Mouse (Mus musculus): ENCODE results near the gene Acat1. TPM values are rescaled to one million over a fixed set of nuclear protein-coding genes. Genes with fewer than 3 reads are reported as not detected.

Acat1 gene
- total and polyA plus RNA-seq, 3 experiments, result 43.6 to 124 (median 76.7) TPM

GRCm38 (mm10) chr9:53607192-53607591 is 3.0 kb downstream of the Acat1 start:
- no peaks in the 10 kb centered on the region for H3K9me3 ChIP-seq (replicated peaks)
- H3K4me3 ChIP-seq (ENCODE audit: low read depth, low read length), result no peak overlapping the region
- DNase-seq (ENCODE audit: low spot score), result no peak
- no peaks in the 10 kb centered on the region for H3K27me3 ChIP-seq (ENCODE audit: insufficient read depth, low read length)
- H3K4me1 ChIP-seq (ENCODE audit: insufficient read depth, low read depth, low read length), result peaks cover 29% of the 10 kb centered on the region
- TF ChIP-seq TAL1 (conservative IDR thresholded peaks at IDR 0.05; ENCODE audit: low read depth, low read length), result no peak
- no peak for TF ChIP-seq POLR2AphosphoS5 (IDR thresholded peaks at IDR 0.05; ENCODE audit: insufficient replicate concordance, low read depth, low read length)
- no peak for TF ChIP-seq GATA2 (IDR thresholded peaks at IDR 0.05; ENCODE audit: borderline replicate concordance, low read depth, low read length)
- TF ChIP-seq GATA1 (IDR thresholded peaks at IDR 0.05; ENCODE audit: borderline replicate concordance, low read length), result no peak
- no peak for TF ChIP-seq CTCF (IDR thresholded peaks at IDR 0.05; ENCODE audit: low read depth, low read length)
- H3K36me3 ChIP-seq (replicated peaks), result peaks cover 36% of the 10 kb centered on the region
- no peak for ATAC-seq (ENCODE audit: extremely low read depth, insufficient number of reproducible peaks, low FRiP score, poor library complexity, severe bottlenecking)

GRCm38 (mm10) chr9:53604954-53605353 is 5.2 kb downstream of the Acat1 start:
- DNase-seq (ENCODE audit: low spot score) (no peak), ATAC-seq (ENCODE audit: extremely low read depth, insufficient number of reproducible peaks, low FRiP score, poor library complexity, severe bottlenecking) (no peak)
- Histone ChIP-seq H3K27me3 (ENCODE audit: insufficient read depth, low read length) (no peaks in the 10 kb centered on the region), H3K4me1 (ENCODE audit: insufficient read depth, low read depth, low read length) (peaks cover 24% of the 10 kb centered on the region), H3K36me3 (replicated peaks) (peaks cover 43% of the 10 kb centered on the region), H3K4me3 (ENCODE audit: low read depth, low read length) (no peak overlapping the region; the same call in 1 of the 2 replicates), H3K9me3 (replicated peaks) (no peaks in the 10 kb centered on the region)
- no peak for TF ChIP-seq TAL1 (conservative IDR thresholded peaks at IDR 0.05; ENCODE audit: low read depth, low read length)
- TF ChIP-seq CTCF (IDR thresholded peaks at IDR 0.05; ENCODE audit: low read depth, low read length), result no peak
- TF ChIP-seq GATA1 (IDR thresholded peaks at IDR 0.05; ENCODE audit: borderline replicate concordance, low read length), result no peak
- no peak for TF ChIP-seq POLR2AphosphoS5 (IDR thresholded peaks at IDR 0.05; ENCODE audit: insufficient replicate concordance, low read depth, low read length)

GRCm38 (mm10) chr9:53603849-53604248 is 6.3 kb downstream of the Acat1 start:
- Histone ChIP-seq H3K27me3 (ENCODE audit: insufficient read depth, low read length) (no peaks in the 10 kb centered on the region), H3K4me1 (ENCODE audit: insufficient read depth, low read depth, low read length) (peaks cover 20% of the 10 kb centered on the region), H3K9me3 (replicated peaks) (no peaks in the 10 kb centered on the region), H3K4me3 (ENCODE audit: low read depth, low read length) (no peak overlapping the region), H3K36me3 (replicated peaks) (peaks cover 49% of the 10 kb centered on the region)
- DNase-seq (ENCODE audit: low spot score) (no peak), ATAC-seq (ENCODE audit: extremely low read depth, insufficient number of reproducible peaks, low FRiP score, poor library complexity, severe bottlenecking) (no peak)
- TF ChIP-seq GATA2 (IDR thresholded peaks at IDR 0.05; ENCODE audit: borderline replicate concordance, low read depth, low read length) (no peak), TAL1 (conservative IDR thresholded peaks at IDR 0.05; ENCODE audit: low read depth, low read length) (no peak), GATA1 (IDR thresholded peaks at IDR 0.05; ENCODE audit: borderline replicate concordance, low read length) (no peak), CTCF (IDR thresholded peaks at IDR 0.05; ENCODE audit: low read depth, low read length) (no peak), POLR2AphosphoS5 (IDR thresholded peaks at IDR 0.05; ENCODE audit: insufficient replicate concordance, low read depth, low read length) (no peak)

- ATAC-seq (ENCODE audit: extremely low read depth, insufficient number of reproducible peaks, low FRiP score, poor library complexity, severe bottlenecking) (peak; percentile 85), DNase-seq (ENCODE audit: low spot score) (peak; percentile 29)
- no peak overlapping the region for H3K4me3 ChIP-seq (ENCODE audit: low read depth, low read length)
- peaks cover 17% of the 10 kb centered on the region for H3K4me1 ChIP-seq (ENCODE audit: insufficient read depth, low read depth, low read length)
- no peaks in the 10 kb centered on the region for H3K27me3 ChIP-seq (ENCODE audit: insufficient read depth, low read length)
- peaks cover 52% of the 10 kb centered on the region for H3K36me3 ChIP-seq (replicated peaks)
- no peak for TF ChIP-seq TAL1 (conservative IDR thresholded peaks at IDR 0.05; ENCODE audit: low read depth, low read length)
- TF ChIP-seq POLR2AphosphoS5 (IDR thresholded peaks at IDR 0.05; ENCODE audit: insufficient replicate concordance, low read depth, low read length), result no peak
- TF ChIP-seq CTCF (IDR thresholded peaks at IDR 0.05; ENCODE audit: low read depth, low read length), result no peak
- TF ChIP-seq GATA1 (IDR thresholded peaks at IDR 0.05; ENCODE audit: borderline replicate concordance, low read length), result no peak
- no peak for TF ChIP-seq GATA2 (IDR thresholded peaks at IDR 0.05; ENCODE audit: borderline replicate concordance, low read depth, low read length)
- no peaks in the 10 kb centered on the region for H3K9me3 ChIP-seq (replicated peaks)
Measured at GRCm38 (mm10) chr9:53603384-53603783, 6.8 kb downstream of the Acat1 start.

- Histone ChIP-seq H3K4me1 (ENCODE audit: insufficient read depth, low read depth, low read length) (peaks cover 20% of the 10 kb centered on the region), H3K27me3 (ENCODE audit: insufficient read depth, low read length) (no peaks in the 10 kb centered on the region), H3K4me3 (ENCODE audit: low read depth, low read length) (no peak overlapping the region), H3K9me3 (replicated peaks) (no peaks in the 10 kb centered on the region), H3K36me3 (replicated peaks) (peaks cover 53% of the 10 kb centered on the region)
- TF ChIP-seq TAL1 (conservative IDR thresholded peaks at IDR 0.05; ENCODE audit: low read depth, low read length), result no peak
- no peak for TF ChIP-seq GATA1 (IDR thresholded peaks at IDR 0.05; ENCODE audit: borderline replicate concordance, low read length)
- no peak for TF ChIP-seq GATA2 (IDR thresholded peaks at IDR 0.05; ENCODE audit: borderline replicate concordance, low read depth, low read length)
- ATAC-seq (ENCODE audit: extremely low read depth, insufficient number of reproducible peaks, low FRiP score, poor library complexity, severe bottlenecking) (no peak), DNase-seq (ENCODE audit: low spot score) (no peak)
Measured at GRCm38 (mm10) chr9:53601541-53601940, 8.6 kb downstream of the Acat1 start.

- no peak for TF ChIP-seq TAL1 (conservative IDR thresholded peaks at IDR 0.05; ENCODE audit: low read depth, low read length)
- Histone ChIP-seq H3K36me3 (replicated peaks) (peaks cover 49% of the 10 kb centered on the region), H3K4me1 (ENCODE audit: insufficient read depth, low read depth, low read length) (peaks cover 11% of the 10 kb centered on the region), H3K9me3 (replicated peaks) (no peaks in the 10 kb centered on the region), H3K27me3 (ENCODE audit: insufficient read depth, low read length) (no peaks in the 10 kb centered on the region), H3K4me3 (ENCODE audit: low read depth, low read length) (no peak overlapping the region)
- ATAC-seq (ENCODE audit: extremely low read depth, insufficient number of reproducible peaks, low FRiP score, poor library complexity, severe bottlenecking) (no peak), DNase-seq (ENCODE audit: low spot score) (no peak)
Measured at GRCm38 (mm10) chr9:53598631-53599030, 11.6 kb downstream of the Acat1 start.

Measured in G1E (cell line).